ENCODE assay signal across 8 mouse cellular contexts in the genomic region with DNA sequence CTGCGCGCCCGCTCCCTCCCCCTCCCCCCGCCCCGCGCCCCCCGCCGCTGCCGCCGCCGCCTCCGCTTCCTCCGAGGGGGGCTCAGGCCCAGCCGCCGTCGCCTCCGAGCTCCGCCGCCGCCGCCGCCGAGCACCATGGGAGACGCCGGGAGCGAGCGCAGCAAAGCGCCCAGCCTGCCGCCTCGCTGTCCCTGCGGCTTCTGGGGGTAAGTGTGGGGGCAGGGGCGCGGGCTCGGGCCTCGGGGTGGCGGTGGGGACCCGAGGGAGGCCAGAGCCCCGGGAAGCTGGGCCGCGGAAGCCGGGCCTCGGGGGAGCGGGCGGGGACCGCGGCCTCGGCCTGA. TPM values are rescaled to one million over a fixed set of nuclear protein-coding genes. Genes with fewer than 3 reads are reported as not detected.
DNase-seq lines count a peak whose midpoint lies in the region; ATAC-seq and TF ChIP-seq lines count a peak whose summit lies in the region.

No protein-coding gene starts in this region.

- ATAC-seq in cerebellum, adult (ENCODE audit: insufficient number of reproducible peaks, low FRiP score, low TSS enrichment) = peak; percentile 16; the same call in 1 of the 2 replicates
- ATAC-seq in limb, embryonic 14.5 days (ENCODE audit: low FRiP score, low read depth) = peak; percentile 3; the same call in 1 of the 2 replicates
- peak; percentile 14 for ATAC-seq in stomach, embryonic 16.5 days (ENCODE audit: insufficient read depth, low FRiP score)

- 2% methylated on average over 29 of the region's 47 CpGs for WGBS in spleen, adult 2 months
- WGBS in limb, embryonic 14.5 days = 9% methylated on average over 18 of the region's 47 CpGs
- WGBS in stomach, embryonic 16.5 days = 0% methylated on average over 32 of the region's 47 CpGs

- H3K4me1 ChIP-seq in spleen, adult 2 months (ENCODE audit: control insufficient read depth, insufficient read depth, insufficient read length) = peaks cover 8% of the 10 kb centered on the region; the same call in 1 of the 2 replicates
- peaks cover 33% of the 10 kb centered on the region for H3K4me1 ChIP-seq in limb, embryonic 14.5 days (ENCODE audit: control insufficient read depth, insufficient read depth, low read length)
- H3K4me1 ChIP-seq in stomach, embryonic 16.5 days (ENCODE audit: control insufficient read depth, insufficient read depth, low read length) = peaks cover 34% of the 10 kb centered on the region

- DNase-seq in cerebellum, postnatal 4 days (ENCODE audit: low spot score in 2 of 2) = no peak
- DNase-seq in spleen, adult 2 months (ENCODE audit: low read depth in 1 of 2, low spot score in 2 of 2) = no peak
- no peak for DNase-seq in spleen, adult 18-20 months
- DNase-seq in limb, embryonic 14.5 days (ENCODE audit: low spot score) = no peak
- DNase-seq in embryo, embryonic 10 days (ENCODE audit: low spot score) = no peak
- no peak for DNase-seq in testis, postnatal 14 days (ENCODE audit: low spot score)

- TF ChIP-seq CTCF in spleen, adult 2 months (IDR thresholded peaks at IDR 0.05; ENCODE audit: extremely low read depth, insufficient read depth, insufficient read length, insufficient replicate concordance) = no peak

- peak overlapping the region; percentile 54 for H3K27ac ChIP-seq in spleen, adult 2 months (ENCODE audit: insufficient read depth, low read length)
- peak overlapping the region; percentile 99 for H3K27ac ChIP-seq in limb, embryonic 14.5 days (replicated peaks; ENCODE audit: low read depth, low read length)
- peak overlapping the region; percentile 98 for H3K27ac ChIP-seq in stomach, embryonic 16.5 days (ENCODE audit: low read length)

- no peaks in the 10 kb centered on the region for H3K27me3 ChIP-seq in spleen, adult 2 months (ENCODE audit: control insufficient read depth, insufficient read depth, low read length)
- no peaks in the 10 kb centered on the region for H3K27me3 ChIP-seq in limb, embryonic 14.5 days (ENCODE audit: control insufficient read depth, insufficient read depth, low read length)
- no peaks in the 10 kb centered on the region for H3K27me3 ChIP-seq in stomach, embryonic 16.5 days (ENCODE audit: control insufficient read depth, insufficient read depth, low read length)

- peak overlapping the region; percentile 96 for H3K9ac ChIP-seq in limb, embryonic 14.5 days (ENCODE audit: low read depth, low read length, severe bottlenecking)
- peak overlapping the region; percentile 87 for H3K9ac ChIP-seq in stomach, embryonic 16.5 days (ENCODE audit: low read length)

- H3K4me2 ChIP-seq in limb, embryonic 14.5 days (replicated peaks; ENCODE audit: low read depth, low read length, severe bottlenecking) = peak overlapping the region; percentile 60; the same call in 1 of the 2 replicates
- peak overlapping the region; percentile 69 for H3K4me2 ChIP-seq in stomach, embryonic 16.5 days (ENCODE audit: low read depth, low read length)

- H3K36me3 ChIP-seq in spleen, adult 2 months (ENCODE audit: control insufficient read depth, insufficient read depth, low read length) = no peaks in the 10 kb centered on the region
- H3K36me3 ChIP-seq in limb, embryonic 14.5 days (ENCODE audit: control insufficient read depth, insufficient read depth, low read length) = no peaks in the 10 kb centered on the region
- H3K36me3 ChIP-seq in stomach, embryonic 16.5 days (ENCODE audit: control insufficient read depth, insufficient read depth, low read length) = no peaks in the 10 kb centered on the region

- H3K9me3 ChIP-seq in limb, embryonic 14.5 days (ENCODE audit: control insufficient read depth, low read length) = no peaks in the 10 kb centered on the region
- H3K9me3 ChIP-seq in stomach, embryonic 16.5 days (replicated peaks; ENCODE audit: control insufficient read depth, low read length) = no peaks in the 10 kb centered on the region

- TF ChIP-seq POLR2A in spleen, adult 2 months (IDR thresholded peaks at IDR 0.05; ENCODE audit: low read depth, low read length) = no peak
- TF ChIP-seq POLR2A in limb, embryonic 14.5 days (IDR thresholded peaks at IDR 0.05; ENCODE audit: borderline replicate concordance, extremely low read depth, insufficient read depth, insufficient read length) = no peak

- H3K4me3 ChIP-seq in spleen, adult 2 months (ENCODE audit: extremely low read depth, insufficient read depth, insufficient read length) = peak overlapping the region; percentile 83
- peak overlapping the region; percentile 87 for H3K4me3 ChIP-seq in limb, embryonic 14.5 days (replicated peaks; ENCODE audit: low read length)
- peak overlapping the region; percentile 61 for H3K4me3 ChIP-seq in stomach, embryonic 16.5 days (replicated peaks; ENCODE audit: low read length)

RNA-seq across cellular contexts. Expression of gene Zfand3, which starts 0.5 kb away (rescaled TPM):
- 50.5 and 55.7 TPM in 2 replicates for polyA plus RNA-seq in spleen, adult 2 months (2012; rRNA removed)
- 107 and 121 TPM in 2 replicates for polyA plus RNA-seq in limb, embryonic 14.5 days (2012; rRNA removed)
- 43.1 and 45.0 TPM in 2 replicates for polyA plus RNA-seq in limb, embryonic 14.5 days (2014; fragmentation: Nextera tagmentation; extraction: Ambion mirVana)
- 34.2 and 40.3 TPM in 2 replicates for polyA plus RNA-seq in stomach, embryonic 16.5 days (2015; fragmentation: Nextera tagmentation; extraction: Ambion mirVana)

RNA-seq across cellular contexts. Expression of gene Mdga1, which starts 35.2 kb away (rescaled TPM):
- 1.6 and 2.6 TPM in 2 replicates for polyA plus RNA-seq in spleen, adult 2 months (2012; rRNA removed)
- 13.2 and 15.0 TPM in 2 replicates for polyA plus RNA-seq in limb, embryonic 14.5 days (2012; rRNA removed)
- polyA plus RNA-seq in limb, embryonic 14.5 days (2014; fragmentation: Nextera tagmentation; extraction: Ambion mirVana) = 4.8 and 5.7 TPM in 2 replicates
- 2.9 and 3.5 TPM in 2 replicates for polyA plus RNA-seq in stomach, embryonic 16.5 days (2015; fragmentation: Nextera tagmentation; extraction: Ambion mirVana)
